Mouse (Mus musculus) ES-E14 (cell line): ENCODE measurements at regions not wholly inside any gene's neighbourhood (a gene's known extent, or its start where the extent isn't known, plus 50 kb on each side); places are given as distances from the start of the nearest gene placed in this dataset.

Experiments used
- CHD2 ChIP-seq: IDR thresholded peaks from 2 replicates; pipeline ENCODE4 v1.6.1; 2014; ENCODE audit warnings: mild to moderate bottlenecking, low read depth, low read length, inconsistent platforms
- HCFC1 ChIP-seq: IDR thresholded peaks from 2 replicates; pipeline ENCODE4 v1.6.1; 2012; ENCODE audit warnings: low read length, inconsistent platforms, borderline replicate concordance; ENCODE audit not compliant: insufficient read depth
- ZC3H11A ChIP-seq: IDR thresholded peaks from 2 replicates; pipeline ENCODE4 v1.6.1; 2012; ENCODE audit warnings: low read depth, mild to moderate bottlenecking, inconsistent platforms, low read length, borderline replicate concordance

- no peak for TF ChIP-seq ZC3H11A
- TF ChIP-seq HCFC1, result no peak
- TF ChIP-seq CHD2, result no peak
Measured at GRCm38 (mm10) chr13:58677521-58677920, 66.8 kb upstream of the Slc28a3 start.
